In the genomic region with DNA sequence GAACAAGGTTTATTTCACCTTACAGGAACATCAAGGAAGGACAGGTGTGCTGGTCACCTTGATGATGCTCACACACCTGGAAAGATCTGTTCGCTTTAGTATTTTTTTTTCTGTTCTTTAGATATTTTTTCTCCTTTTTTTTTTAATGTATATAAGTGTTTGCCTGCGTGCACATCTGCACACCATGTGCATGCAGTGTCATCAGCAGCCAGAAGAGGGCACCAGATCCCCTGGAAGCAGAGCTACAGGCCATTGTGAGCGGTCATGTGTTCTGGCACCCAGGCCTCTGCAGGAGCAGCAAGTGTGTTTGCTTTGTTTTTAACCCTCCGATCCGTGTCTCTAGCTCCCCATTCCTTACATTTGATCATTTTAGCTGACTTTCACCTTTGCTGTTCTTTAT, we compare ENCODE assay signal across 9 mouse cellular contexts. TPM values are rescaled to one million over a fixed set of nuclear protein-coding genes. Genes with fewer than 3 reads are reported as not detected.
DNase-seq lines count a peak whose midpoint lies in the region; ATAC-seq and TF ChIP-seq lines count a peak whose summit lies in the region.
"Had no signal": no experiment of that assay in that cellular context is flagged by ENCODE, and none has a peak within 500 bp of the region (broad histone marks: within the 10 kb centered on the region; RNA-seq: fewer than 3 reads in every experiment).

No protein-coding gene starts in this region.

- peak; percentile 38 for DNase-seq in kidney, adult 11 months
- no peak for DNase-seq in G1E (ENCODE audit: low spot score)
- peak; percentile 69 for DNase-seq in brain, embryonic 14.5 days (ENCODE audit: low read depth)
- peak; percentile 65 for DNase-seq in gastrocnemius, postnatal 14 days
- DNase-seq in liver, postnatal 0 days = peak; percentile 72
- DNase-seq in spleen, postnatal 10 days (ENCODE audit: low spot score in 2 of 2) = peak; percentile 45 to 80

- TF ChIP-seq POLR2A in brain, embryonic 14.5 days (IDR thresholded peaks at IDR 0.05; ENCODE audit: borderline replicate concordance, extremely low read depth, insufficient read depth, insufficient read length, poor library complexity, severe bottlenecking) = no peak

- H3K4me3 ChIP-seq in kidney, embryonic 14.5 days (ENCODE audit: low read length) = no peak overlapping the region
- H3K4me3 ChIP-seq in G1E (ENCODE audit: low read depth, low read length) = no peak overlapping the region
- no peak overlapping the region for H3K4me3 ChIP-seq in liver, postnatal 0 days (ENCODE audit: low read depth, low read length)
- H3K4me3 ChIP-seq: heart, embryonic 15.5 days; neural tube, embryonic 13.5 days had no signal

- no peak for ATAC-seq in kidney, embryonic 14.5 days (ENCODE audit: low FRiP score, low TSS enrichment)
- no peak for ATAC-seq in G1E (ENCODE audit: extremely low read depth, insufficient number of reproducible peaks, low FRiP score, poor library complexity, severe bottlenecking)
- no peak for ATAC-seq in liver, postnatal 0 days

- H3K4me2 ChIP-seq in kidney, embryonic 14.5 days (replicated peaks; ENCODE audit: low read depth, low read length) = no peak overlapping the region
- H3K4me2 ChIP-seq in liver, postnatal 0 days (ENCODE audit: low read depth, low read length) = no peak overlapping the region
- H3K4me2 ChIP-seq: heart, embryonic 15.5 days; neural tube, embryonic 13.5 days had no signal

- H3K27ac ChIP-seq in kidney, embryonic 14.5 days (ENCODE audit: low read depth, low read length) = no peak overlapping the region
- H3K27ac ChIP-seq in liver, postnatal 0 days (ENCODE audit: low read depth) = no peak overlapping the region
- H3K27ac ChIP-seq: heart, embryonic 15.5 days; neural tube, embryonic 13.5 days had no signal

- H3K9me3 ChIP-seq in kidney, embryonic 14.5 days (ENCODE audit: control insufficient read depth, low read length) = no peaks in the 10 kb centered on the region
- no peaks in the 10 kb centered on the region for H3K9me3 ChIP-seq in G1E (replicated peaks)
- H3K9me3 ChIP-seq in liver, postnatal 0 days (ENCODE audit: low read length) = no peaks in the 10 kb centered on the region
- H3K9me3 ChIP-seq: heart, embryonic 15.5 days; neural tube, embryonic 13.5 days had no signal

- no peak overlapping the region for H3K9ac ChIP-seq in kidney, embryonic 14.5 days (ENCODE audit: low read depth, low read length)
- no peak overlapping the region for H3K9ac ChIP-seq in liver, postnatal 0 days (replicated peaks)
- H3K9ac ChIP-seq: heart, embryonic 15.5 days; neural tube, embryonic 13.5 days had no signal

- 0 out of 2 replicates have a peak, but pooled peaks have one; percentile 31 for TF ChIP-seq CTCF in G1E (IDR thresholded peaks at IDR 0.05; ENCODE audit: low read depth, low read length)
- TF ChIP-seq CTCF in brain, embryonic 14.5 days (IDR thresholded peaks at IDR 0.05; ENCODE audit: borderline replicate concordance, extremely low read depth, insufficient read depth, insufficient read length) = peak; percentile 75
- peak; percentile 85 for TF ChIP-seq CTCF in liver, postnatal 0 days (IDR thresholded peaks at IDR 0.05; ENCODE audit: low read depth)

- peaks cover 9% of the 10 kb centered on the region; the same call in 1 of the 2 replicates for H3K4me1 ChIP-seq in kidney, embryonic 14.5 days (ENCODE audit: control insufficient read depth, insufficient read depth, low read length)
- H3K4me1 ChIP-seq in G1E (ENCODE audit: insufficient read depth, low read depth, low read length) = peaks cover 37% of the 10 kb centered on the region
- peaks cover 15% of the 10 kb centered on the region for H3K4me1 ChIP-seq in liver, postnatal 0 days (ENCODE audit: insufficient read depth)

- H3K36me3 ChIP-seq in kidney, embryonic 14.5 days (ENCODE audit: control insufficient read depth, insufficient read depth, low read length) = peaks cover 11% of the 10 kb centered on the region
- peaks cover 21% of the 10 kb centered on the region for H3K36me3 ChIP-seq in G1E (replicated peaks)
- H3K36me3 ChIP-seq in liver, postnatal 0 days (replicated peaks; ENCODE audit: insufficient read depth, low read length) = 0 out of 2 replicates have a peak, but pooled peaks cover under 1% of the 10 kb centered on the region

- no peak for TF ChIP-seq EP300 in liver, postnatal 0 days (IDR thresholded peaks at IDR 0.05; ENCODE audit: low read depth)

- no peaks in the 10 kb centered on the region for H3K27me3 ChIP-seq in kidney, embryonic 14.5 days (ENCODE audit: control insufficient read depth, insufficient read depth, low read length)
- no peaks in the 10 kb centered on the region for H3K27me3 ChIP-seq in G1E (ENCODE audit: insufficient read depth, low read length)
- no peaks in the 10 kb centered on the region for H3K27me3 ChIP-seq in liver, postnatal 0 days (ENCODE audit: insufficient read depth, low read length)
- H3K27me3 ChIP-seq: heart, embryonic 15.5 days; neural tube, embryonic 13.5 days had no signal

- intact Hi-C loops in gastrocnemius, postnatal 14 days (cut with DNase I; ENCODE audit: low total_unique reads) = loop anchor here (5.0 kb wide), 2 partner anchors 33 to 88 kb away; no protein-coding TSS in a partner anchor

- 65% methylated on average over 5 of the region's 5 CpGs for WGBS in kidney, embryonic 14.5 days
- WGBS in liver, postnatal 0 days (ENCODE audit: insufficient replicate concordance) = 69% methylated on average over 5 of the region's 5 CpGs

RNA-seq across cellular contexts. Expression of a gene that starts 1.8 kb away (rescaled TPM):
- 116 and 128 TPM in 2 replicates for polyA plus RNA-seq in kidney, embryonic 14.5 days (2014; fragmentation: Nextera tagmentation; extraction: Ambion mirVana)
- total RNA-seq in G1E (2014; fragmentation: Nextera tagmentation) = 47.5 and 55.5 TPM in 2 replicates
- 30.1 and 39.4 TPM in 2 replicates for total RNA-seq in G1E (2017)
- 295 and 362 TPM in 2 replicates for polyA plus RNA-seq in G1E (2012)
- polyA plus RNA-seq in brain, embryonic 14.5 days (2012; rRNA removed) = 78.0 and 126 TPM in 2 replicates
- 10 to 100 TPM; 36.4 to 38.7 TPM for total RNA-seq in gastrocnemius, postnatal 14 days (2021)
- polyA plus RNA-seq in liver, postnatal 0 days (2015; fragmentation: Nextera tagmentation; extraction: Ambion mirVana) = 24.0 and 27.0 TPM in 2 replicates

RNA-seq across cellular contexts. Expression of a gene that starts 18.2 kb away (rescaled TPM):
- polyA plus RNA-seq in kidney, embryonic 14.5 days (2014; fragmentation: Nextera tagmentation; extraction: Ambion mirVana) = 16.7 and 30.7 TPM in 2 replicates
- total RNA-seq in G1E (2014; fragmentation: Nextera tagmentation) (not detected in 2 replicates), G1E (2017) (0.17 TPM in 1 of 2 replicates, not detected in the other)
- polyA plus RNA-seq in G1E (2012) = not detected in 2 replicates
- 6.6 and 18.7 TPM in 2 replicates for polyA plus RNA-seq in brain, embryonic 14.5 days (2012; rRNA removed)
- total RNA-seq in gastrocnemius, postnatal 14 days (2021) = 10 to 100 TPM; 30.0 to 33.4 TPM
- 2.9 and 3.1 TPM in 2 replicates for polyA plus RNA-seq in liver, postnatal 0 days (2015; fragmentation: Nextera tagmentation; extraction: Ambion mirVana)

RNA-seq across cellular contexts. Expression of a gene that starts 18.7 kb away (rescaled TPM):
- 1.5 and 2.4 TPM in 2 replicates for polyA plus RNA-seq in kidney, embryonic 14.5 days (2014; fragmentation: Nextera tagmentation; extraction: Ambion mirVana)
- total RNA-seq in G1E (2014; fragmentation: Nextera tagmentation) = not detected in 2 replicates
- total RNA-seq in G1E (2017) = not detected in 2 replicates
- polyA plus RNA-seq in G1E (2012) = not detected in 2 replicates
- 0.29 and 0.38 TPM in 2 replicates for polyA plus RNA-seq in brain, embryonic 14.5 days (2012; rRNA removed)
- total RNA-seq in gastrocnemius, postnatal 14 days (2021) = not detected
- 2.4 and 2.6 TPM in 2 replicates for polyA plus RNA-seq in liver, postnatal 0 days (2015; fragmentation: Nextera tagmentation; extraction: Ambion mirVana)

RNA-seq across cellular contexts. Expression of a gene that starts 42.1 kb away (rescaled TPM):
- polyA plus RNA-seq in kidney, embryonic 14.5 days (2014; fragmentation: Nextera tagmentation; extraction: Ambion mirVana) = 6.6 and 9.1 TPM in 2 replicates
- total RNA-seq in G1E (2014; fragmentation: Nextera tagmentation) (32.1 and 38.3 TPM in 2 replicates), G1E (2017) (15.4 and 16.6 TPM in 2 replicates)
- polyA plus RNA-seq in G1E (2012) = 38.2 and 48.7 TPM in 2 replicates
- polyA plus RNA-seq in brain, embryonic 14.5 days (2012; rRNA removed) = 18.9 and 24.5 TPM in 2 replicates
- total RNA-seq in gastrocnemius, postnatal 14 days (2021) = 1 to 10 TPM; 2.1 to 3.3 TPM
- 2.1 and 2.3 TPM in 2 replicates for polyA plus RNA-seq in liver, postnatal 0 days (2015; fragmentation: Nextera tagmentation; extraction: Ambion mirVana)

Comparison
In these comparisons a context has a peak if more than half of its experiments do, and no peak if none do; other contexts are left out.
1. CTCF ChIP-seq: peak in every context shown above with its lines; median percentile 85 in liver, postnatal 0 days; 75 in brain, embryonic 14.5 days; 31 in G1E.